Mouse (Mus musculus): Measurements from ENCODE around the gene Camkk1. TPM values are rescaled to one million over a fixed set of nuclear protein-coding genes. Genes with fewer than 3 reads are reported as not detected.

The Camkk1 gene
- polyA plus RNA-seq, 1 experiment from 2014 or later: 3.5 TPM

DNA sequence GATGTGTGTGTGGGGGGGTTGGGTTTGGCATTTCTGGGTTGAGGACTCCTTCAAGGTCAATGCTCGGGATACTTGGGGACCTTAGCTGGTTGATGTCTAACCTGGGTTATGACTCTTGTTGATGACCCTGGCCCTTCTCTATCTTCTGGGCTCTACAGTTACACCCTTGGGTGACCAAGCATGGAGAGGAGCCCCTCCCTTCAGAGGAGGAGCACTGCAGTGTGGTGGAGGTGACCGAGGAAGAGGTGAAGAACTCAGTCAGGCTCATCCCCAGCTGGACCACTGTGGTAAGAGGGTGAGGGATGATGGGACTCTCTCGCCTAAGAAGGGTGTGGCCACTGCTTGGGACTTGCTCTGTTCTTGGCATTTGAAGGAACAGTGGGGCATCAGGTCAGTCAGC, 18.9 kb downstream of the Camkk1 start:
- ATAC-seq (ENCODE audit: insufficient read depth): no peak

DNA sequence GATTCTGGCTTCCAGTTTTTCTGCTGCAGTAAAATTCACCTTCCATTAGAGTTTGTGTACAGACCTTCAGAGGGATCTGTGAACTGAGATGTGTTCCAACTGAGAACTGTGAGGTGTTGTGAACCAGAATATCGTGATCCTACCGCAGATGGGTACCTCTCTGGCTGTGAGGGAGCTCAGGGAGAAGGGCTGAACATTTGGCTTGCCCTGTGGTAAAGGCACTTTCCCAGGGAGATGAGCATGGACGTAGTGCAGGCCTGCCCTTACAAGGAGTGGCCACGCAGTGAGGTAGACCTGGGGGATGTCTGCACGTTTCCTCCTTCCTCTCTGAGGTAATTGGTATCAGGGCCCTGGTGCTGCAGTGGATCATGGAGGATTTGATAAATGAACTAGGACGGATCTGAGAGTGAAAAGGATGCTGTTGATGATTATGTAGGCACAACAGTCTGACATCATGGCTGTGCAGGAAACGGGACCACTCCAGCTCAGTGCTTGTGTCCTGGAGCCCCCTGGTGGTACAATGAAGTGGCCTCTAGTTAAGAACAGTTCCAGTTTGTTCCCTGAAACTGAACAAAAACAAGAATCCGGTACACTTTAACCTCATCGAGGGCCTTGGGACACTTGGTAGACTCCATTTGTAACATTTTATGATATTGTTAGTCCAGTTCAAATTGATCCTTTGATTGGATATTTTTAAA, 20.4 kb downstream of the Camkk1 start:
- peak; percentile 70; the same call in 1 of the 2 replicates for ATAC-seq (ENCODE audit: insufficient read depth)
- no peaks in the 10 kb centered on the region for H3K27me3 ChIP-seq (ENCODE audit: insufficient read depth, low read length)
- peak; percentile 87 for TF ChIP-seq CTCF (IDR thresholded peaks at IDR 0.05; ENCODE audit: low read depth)

More for the DNA sequence above, 18.9 kb downstream of the Camkk1 start:
- DNase-seq: no peak
- no peak for TF ChIP-seq CTCF (IDR thresholded peaks at IDR 0.05; ENCODE audit: low read depth)
- no peak overlapping the region for H3K27ac ChIP-seq (ENCODE audit: low read depth)
- H3K9me3 ChIP-seq (ENCODE audit: low read depth, low read length): no peaks in the 10 kb centered on the region
- H3K4me2 ChIP-seq: no peak overlapping the region
- no peak overlapping the region for H3K9ac ChIP-seq
- peaks cover 5% of the 10 kb centered on the region for H3K36me3 ChIP-seq (ENCODE audit: insufficient read depth)
- no peaks in the 10 kb centered on the region for H3K27me3 ChIP-seq (ENCODE audit: insufficient read depth, low read length)
- WGBS: 88% methylated on average over 3 of the region's 3 CpGs
- H3K4me3 ChIP-seq (ENCODE audit: low read depth, low read length): no peak overlapping the region
- no peaks in the 10 kb centered on the region for H3K4me1 ChIP-seq (ENCODE audit: insufficient read depth)

DNA sequence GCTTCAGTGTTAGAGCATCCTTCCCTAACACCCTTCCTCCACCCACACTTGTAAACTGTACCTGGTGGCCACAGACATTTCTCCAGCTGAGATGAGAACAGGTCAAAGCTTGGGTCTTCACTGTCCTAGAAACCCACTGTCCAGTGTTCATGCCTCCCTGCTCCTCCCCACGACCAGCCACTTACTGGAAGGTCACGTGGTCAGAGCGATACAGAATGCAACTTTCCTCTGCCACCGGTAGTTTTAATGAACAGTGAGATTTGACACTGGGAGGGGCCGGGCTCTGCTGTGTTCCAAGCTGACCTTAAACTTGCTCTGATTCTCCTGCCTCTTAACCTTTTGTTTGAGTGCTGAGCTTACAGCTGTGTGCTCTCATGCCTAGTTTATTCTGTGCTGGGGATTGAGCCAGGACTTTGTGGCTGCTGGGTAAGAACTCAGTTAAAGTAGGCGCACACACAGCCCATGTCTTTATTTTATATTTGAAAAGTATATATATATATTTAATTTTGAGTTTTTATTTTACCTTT, 25.5 kb downstream of the Camkk1 start:
- ATAC-seq (ENCODE audit: insufficient read depth) (no peak), DNase-seq (peak; percentile 13)
- Histone ChIP-seq H3K9me3 (ENCODE audit: low read depth, low read length) (no peaks in the 10 kb centered on the region), H3K9ac (no peak overlapping the region), H3K27me3 (ENCODE audit: insufficient read depth, low read length) (no peaks in the 10 kb centered on the region), H3K27ac (ENCODE audit: low read depth) (no peak overlapping the region), H3K4me1 (ENCODE audit: insufficient read depth) (0 out of 2 replicates have a peak, but pooled peaks cover 6% of the 10 kb centered on the region), H3K4me3 (ENCODE audit: low read depth, low read length) (no peak overlapping the region), H3K4me2 (no peak overlapping the region), H3K36me3 (ENCODE audit: insufficient read depth) (peaks cover 5% of the 10 kb centered on the region; the same call in 1 of the 2 replicates)
- 14% methylated on average over 6 of the region's 6 CpGs for WGBS
- TF ChIP-seq CTCF (IDR thresholded peaks at IDR 0.05; ENCODE audit: low read depth): no peak

More for the DNA sequence above, 20.4 kb downstream of the Camkk1 start:
- peaks cover 5% of the 10 kb centered on the region for H3K36me3 ChIP-seq (ENCODE audit: insufficient read depth)
- no peaks in the 10 kb centered on the region for H3K4me1 ChIP-seq (ENCODE audit: insufficient read depth)
- no peaks in the 10 kb centered on the region for H3K9me3 ChIP-seq (ENCODE audit: low read depth, low read length)
- H3K4me2 ChIP-seq: no peak overlapping the region
- peak; percentile 89 for DNase-seq
- H3K27ac ChIP-seq (ENCODE audit: low read depth): no peak overlapping the region
- no peak overlapping the region for H3K4me3 ChIP-seq (ENCODE audit: low read depth, low read length)
- no peak overlapping the region for H3K9ac ChIP-seq
- WGBS: 57% methylated on average over 9 of the region's 9 CpGs

DNA sequence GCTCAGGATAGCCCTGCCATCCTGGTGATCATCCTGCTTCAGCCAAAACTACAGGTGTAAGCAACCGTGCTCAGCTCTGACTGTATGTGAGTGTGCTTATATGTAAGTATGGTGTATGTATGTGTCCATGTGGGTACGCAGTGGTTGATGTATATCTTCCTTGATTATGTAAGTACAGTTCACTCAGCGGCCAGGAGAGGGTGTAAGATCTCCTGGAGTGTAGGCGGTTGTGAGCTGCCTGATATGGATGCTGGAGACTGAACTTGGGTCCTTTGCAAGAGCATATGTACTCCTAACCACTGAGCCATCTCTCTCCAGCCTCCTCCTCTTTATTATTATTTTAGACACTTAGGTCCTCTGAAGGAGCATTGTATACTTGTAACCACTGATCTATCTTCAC, 26.0 kb downstream of the Camkk1 start:
- no peaks in the 10 kb centered on the region for H3K27me3 ChIP-seq (ENCODE audit: insufficient read depth, low read length)
- no peak overlapping the region for H3K4me3 ChIP-seq (ENCODE audit: low read depth, low read length)
- TF ChIP-seq CTCF (IDR thresholded peaks at IDR 0.05; ENCODE audit: low read depth): no peak
- H3K9me3 ChIP-seq (ENCODE audit: low read depth, low read length): no peaks in the 10 kb centered on the region
- H3K4me1 ChIP-seq (ENCODE audit: insufficient read depth): 0 out of 2 replicates have a peak, but pooled peaks cover 6% of the 10 kb centered on the region
- H3K9ac ChIP-seq: no peak overlapping the region
- H3K27ac ChIP-seq (ENCODE audit: low read depth): no peak overlapping the region
- ATAC-seq (ENCODE audit: insufficient read depth) (no peak), DNase-seq (no peak)
- no peak overlapping the region for H3K4me2 ChIP-seq
- WGBS: 66% methylated on average over 4 of the region's 4 CpGs
- peaks cover 5% of the 10 kb centered on the region; the same call in 1 of the 2 replicates for H3K36me3 ChIP-seq (ENCODE audit: insufficient read depth)

DNA sequence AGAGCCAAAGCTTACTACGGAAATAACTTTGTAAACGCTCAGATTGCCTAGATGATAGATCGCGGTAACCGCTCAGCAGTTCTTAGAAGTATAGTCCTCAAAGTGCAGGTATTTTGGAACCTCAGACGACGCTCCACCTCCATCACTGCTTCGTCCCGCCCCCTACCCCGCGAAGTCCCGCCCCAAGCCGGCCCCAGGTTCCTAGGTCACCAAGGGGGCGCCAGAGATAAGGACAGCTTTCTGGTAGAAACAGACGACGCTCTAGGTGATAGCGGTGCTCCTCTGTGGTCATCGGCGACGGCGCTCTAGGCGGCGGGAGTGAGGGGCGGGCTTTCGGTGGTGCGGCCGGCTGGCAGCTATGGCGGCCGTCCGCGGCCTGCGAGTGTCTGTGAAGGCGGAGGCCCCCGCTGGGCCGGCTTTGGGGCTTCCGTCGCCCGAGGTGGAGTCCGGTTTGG, 28.8 kb downstream of the Camkk1 start, which contains the start of gene Ncbp3:
Ncbp3 (plus strand) TSS at position 242 of the 455 bp plus-strand sequence.
- H3K27ac ChIP-seq (ENCODE audit: low read depth): peak within 1 kb of the TSS; percentile 88

DNA sequence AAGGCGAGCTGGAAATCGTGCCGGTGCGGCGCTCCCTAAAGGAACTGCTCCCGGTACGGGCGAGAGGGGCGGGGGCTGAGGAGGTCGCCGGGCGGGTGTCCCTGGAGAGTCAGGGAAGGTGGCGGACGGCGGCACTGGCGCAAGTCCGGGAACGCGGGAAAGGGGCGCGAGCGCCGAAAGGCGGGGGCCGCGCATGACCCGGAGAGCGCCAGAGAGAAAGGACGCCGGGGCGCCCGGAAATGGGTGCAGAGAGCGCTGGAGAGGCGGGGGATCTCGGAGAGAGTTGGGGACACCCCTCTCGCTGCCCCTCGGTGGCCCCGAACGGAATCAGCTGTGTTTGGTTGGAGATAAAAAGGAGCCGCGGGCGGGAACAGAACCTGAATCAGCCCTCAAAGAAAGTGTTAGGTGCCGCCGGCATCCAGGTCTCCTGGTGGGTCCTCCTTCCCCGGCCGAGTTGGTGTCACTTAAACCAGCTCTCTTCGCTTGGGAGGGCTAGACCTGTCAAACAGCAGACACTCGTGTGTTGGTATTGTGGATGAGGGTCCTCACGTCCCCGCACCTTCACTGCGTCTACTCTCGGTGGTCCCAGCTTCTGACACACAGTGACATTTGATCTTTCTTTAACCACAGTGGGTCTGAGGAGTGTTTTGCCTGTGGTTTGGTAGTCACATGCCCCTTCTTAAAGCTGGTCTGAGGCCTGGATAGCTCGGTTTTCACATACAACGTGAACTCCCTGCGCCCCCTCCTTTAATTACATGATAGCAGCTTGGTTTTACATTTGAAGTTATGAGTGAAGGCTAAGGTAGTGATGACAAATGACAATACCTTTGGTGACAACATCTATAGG, 29.4 kb downstream of the Camkk1 start:
- H3K4me2 ChIP-seq: peak overlapping the region; percentile 84
- WGBS: 1% methylated on average over 55 of the region's 55 CpGs
- DNase-seq (peak; percentile 59), ATAC-seq (ENCODE audit: insufficient read depth) (peak; percentile 73)
- peaks cover 31% of the 10 kb centered on the region for H3K36me3 ChIP-seq (ENCODE audit: insufficient read depth)
- 0 out of 2 replicates have a peak, but pooled peaks cover 6% of the 10 kb centered on the region for H3K4me1 ChIP-seq (ENCODE audit: insufficient read depth)
- H3K9me3 ChIP-seq (ENCODE audit: low read depth, low read length): no peaks in the 10 kb centered on the region
- H3K9ac ChIP-seq: peak overlapping the region; percentile 88
- no peak for TF ChIP-seq CTCF (IDR thresholded peaks at IDR 0.05; ENCODE audit: low read depth)
- no peaks in the 10 kb centered on the region for H3K27me3 ChIP-seq (ENCODE audit: insufficient read depth, low read length)
- H3K4me3 ChIP-seq (ENCODE audit: low read depth, low read length): peak overlapping the region; percentile 87
- peak overlapping the region; percentile 88 for H3K27ac ChIP-seq (ENCODE audit: low read depth)

More for the DNA sequence above, 28.8 kb downstream of the Camkk1 start, which contains the start of gene Ncbp3:
- peak; percentile 98 for DNase-seq
- Histone ChIP-seq H3K27me3 (ENCODE audit: insufficient read depth, low read length) (no peaks in the 10 kb centered on the region), H3K4me2 (peak within 1 kb of the TSS; percentile 84), H3K9ac (peak within 1 kb of the TSS; percentile 88), H3K4me3 (ENCODE audit: low read depth, low read length) (peak within 1 kb of the TSS; percentile 87), H3K36me3 (ENCODE audit: insufficient read depth) (peaks cover 25% of the 10 kb centered on the region), H3K4me1 (ENCODE audit: insufficient read depth) (0 out of 2 replicates have a peak, but pooled peaks cover 6% of the 10 kb centered on the region), H3K9me3 (ENCODE audit: low read depth, low read length) (no peaks in the 10 kb centered on the region)
- peak; percentile 95 for ATAC-seq (ENCODE audit: insufficient read depth)
- TF ChIP-seq CTCF (IDR thresholded peaks at IDR 0.05; ENCODE audit: low read depth): peak; percentile 75
- 1% methylated on average over 39 of the region's 39 CpGs for WGBS
